Mouse (Mus musculus) v-Abl transformed pro-B cells (cell line): ENCODE measurements around the gene Fli1.

Experiments
- in situ Hi-C, 2 experiments: fragments of 400-800 bp; cut with MboI; formaldehyde crosslinking; loops; one replicate each; pipeline ENCODE4 v1.15.1; 2025; ENCODE audit not compliant: unreplicated experiment in 2 of 2

The Fli1 gene

DNA sequence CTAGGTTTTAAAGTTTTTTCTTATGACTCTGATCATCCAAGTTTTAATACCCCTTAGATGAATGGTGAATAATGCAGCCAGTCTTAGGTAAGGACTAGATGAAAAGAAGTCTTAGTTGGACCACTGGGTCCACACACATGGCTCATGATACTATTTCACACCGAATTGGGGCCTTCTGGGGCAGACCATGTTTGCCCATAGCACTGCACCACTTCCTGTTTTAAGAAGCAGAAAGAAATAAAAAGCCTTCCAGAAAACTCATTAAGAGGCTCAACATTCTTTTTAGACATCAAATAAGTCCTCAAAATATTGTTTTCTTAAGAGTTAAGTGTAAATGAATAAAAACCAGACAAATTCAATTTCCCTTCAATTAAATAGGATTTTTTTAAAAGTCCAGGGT, 11.7 kb downstream of the Fli1 start:
- in situ Hi-C loops = loop anchor here in 1 of 2 experiments (25.0 kb wide), 1 partner anchor 1244 kb away; the partner anchor contains the start of gene Prdm10

DNA sequence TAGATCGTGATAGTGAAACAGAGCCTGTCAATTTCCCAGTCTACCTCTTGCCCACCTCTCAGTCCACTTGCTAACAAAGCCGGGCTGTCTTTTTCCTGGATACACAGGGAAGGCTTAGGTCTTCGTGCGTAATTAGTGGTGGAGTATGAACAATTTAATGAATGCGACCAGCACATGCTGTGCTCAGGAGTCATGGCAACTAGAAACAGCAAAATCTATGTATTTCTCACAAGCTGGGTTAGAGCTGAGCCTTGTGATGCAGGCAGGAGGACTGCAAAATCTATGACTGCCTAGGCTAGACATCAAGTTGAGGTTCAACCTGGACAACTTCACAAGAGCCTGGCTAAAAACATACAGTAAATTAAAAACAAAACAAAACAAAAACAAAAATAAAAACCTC, 12.5 kb downstream of the Fli1 start:
- in situ Hi-C loops = loop anchor here in 1 of 2 experiments (25.0 kb wide), 1 partner anchor 1243 kb away; the partner anchor contains the start of gene Prdm10

DNA sequence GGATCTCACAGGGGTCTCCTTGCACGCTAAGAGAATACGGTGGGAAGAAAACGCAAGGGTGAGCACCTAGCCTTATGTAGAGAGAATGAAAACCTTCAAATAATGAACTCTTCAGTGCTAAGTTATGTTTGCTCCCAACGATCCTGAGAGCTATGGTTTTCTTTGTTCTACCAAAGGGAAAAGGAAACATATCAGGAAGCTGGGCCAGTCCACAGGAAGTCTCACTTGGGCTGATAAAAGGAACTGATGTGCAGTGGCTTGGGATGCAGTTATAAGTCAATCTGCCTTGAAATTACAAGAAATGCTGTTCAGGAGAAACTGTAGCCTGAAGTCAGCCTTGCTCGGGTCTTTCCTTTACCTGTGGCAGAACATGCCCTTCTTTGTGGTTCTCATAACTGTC, 13.1 kb downstream of the Fli1 start:
- in situ Hi-C loops = loop anchor here in 1 of 2 experiments (25.0 kb wide), 1 partner anchor 1242 kb away; the partner anchor contains the start of gene Prdm10

DNA sequence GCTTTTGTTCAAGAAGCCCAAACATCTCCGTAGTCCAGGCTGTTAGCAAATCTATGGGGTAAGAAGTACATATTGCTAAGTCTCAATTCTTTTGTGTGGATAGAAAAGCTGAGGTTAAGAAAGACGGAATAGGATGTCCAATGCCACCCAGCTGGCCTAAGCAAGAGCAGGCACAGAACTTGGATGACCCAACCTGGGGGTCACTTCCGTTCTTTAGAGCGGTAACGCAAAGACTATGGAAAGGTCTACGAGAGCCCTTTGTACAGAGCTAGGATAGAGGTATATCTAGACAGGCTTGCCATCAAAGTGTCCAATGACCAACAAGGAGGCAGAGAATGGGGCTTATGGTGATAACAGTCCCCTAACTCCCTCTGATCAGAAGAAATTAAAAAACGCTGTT, 15.3 kb downstream of the Fli1 start:
- in situ Hi-C loops = loop anchor here in 1 of 2 experiments (25.0 kb wide), 1 partner anchor 1240 kb away; the partner anchor contains the start of gene Prdm10

DNA sequence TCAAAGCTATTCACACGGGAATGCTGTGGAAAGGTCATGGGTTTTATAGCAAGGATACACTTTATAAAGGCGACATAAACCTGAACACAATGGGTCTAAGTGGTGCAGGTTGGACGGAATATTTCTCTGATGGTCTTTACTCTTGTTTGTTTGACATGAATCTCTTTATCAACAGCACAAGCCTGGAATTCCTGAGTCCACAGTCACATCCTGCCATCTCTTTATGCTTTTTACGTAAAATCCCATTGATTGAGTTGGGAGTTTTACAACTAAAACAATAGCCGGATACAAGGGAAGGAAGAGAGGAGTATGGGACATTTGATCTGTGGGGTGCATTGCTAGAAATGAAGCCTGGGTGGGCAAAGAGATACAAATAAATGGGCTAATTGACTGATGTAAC, 16.9 kb downstream of the Fli1 start:
- in situ Hi-C loops = loop anchor here in 1 of 2 experiments (25.0 kb wide), 1 partner anchor 1238 kb away; the partner anchor contains the start of gene Prdm10

DNA sequence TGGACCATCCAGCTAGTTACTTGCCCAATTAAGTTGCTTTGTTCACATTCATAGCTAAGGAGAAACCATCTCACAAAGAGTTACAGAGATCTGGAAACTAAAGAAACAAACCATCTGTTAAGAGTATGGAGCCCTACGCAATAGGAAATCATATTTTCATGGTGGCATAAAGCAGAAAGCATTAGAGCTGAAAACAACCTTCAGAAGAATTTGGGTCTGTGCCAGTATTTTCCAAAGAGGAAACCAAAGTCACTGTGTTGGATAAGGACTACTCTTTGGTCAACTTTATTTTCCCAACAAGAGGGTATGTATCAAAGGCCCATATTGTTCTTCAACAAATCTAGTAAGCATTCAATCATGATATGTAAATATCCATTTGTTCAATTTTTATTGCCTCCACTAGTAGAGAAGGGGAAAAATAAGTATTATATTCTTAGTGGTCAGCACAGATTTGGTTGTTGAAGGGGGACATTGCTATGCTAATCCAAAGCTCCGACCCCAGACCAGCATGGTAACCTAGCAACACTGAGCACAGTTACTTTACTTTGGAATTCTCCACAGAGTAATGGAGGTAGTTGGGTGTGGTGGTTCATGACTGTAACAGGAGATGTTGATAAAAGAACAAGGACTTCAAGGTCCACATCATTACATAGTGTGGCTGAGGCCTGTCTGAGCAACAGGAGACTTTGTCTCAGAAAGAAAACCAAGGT, 20.0 kb downstream of the Fli1 start:
- in situ Hi-C loops = no loop called here

DNA sequence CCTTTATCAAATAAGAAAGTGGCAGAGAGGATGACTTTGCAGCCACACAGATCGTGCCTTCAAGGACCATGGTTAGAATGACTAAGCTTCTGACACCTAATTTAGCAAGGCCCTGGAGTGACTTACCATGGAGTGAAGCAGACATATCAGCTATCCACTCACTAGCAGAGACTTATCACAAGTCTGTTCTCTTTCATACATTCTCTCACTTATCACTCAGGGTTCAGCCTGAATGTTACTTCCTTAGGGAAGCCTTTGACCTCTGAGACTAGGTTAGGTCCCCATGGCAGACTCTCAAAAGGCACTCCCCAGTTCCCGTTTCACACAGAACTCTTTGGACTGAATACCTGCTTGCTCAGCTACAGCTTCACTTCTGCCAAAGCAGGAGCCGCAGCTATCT, 21.3 kb downstream of the Fli1 start:
- in situ Hi-C loops = no loop called here

DNA sequence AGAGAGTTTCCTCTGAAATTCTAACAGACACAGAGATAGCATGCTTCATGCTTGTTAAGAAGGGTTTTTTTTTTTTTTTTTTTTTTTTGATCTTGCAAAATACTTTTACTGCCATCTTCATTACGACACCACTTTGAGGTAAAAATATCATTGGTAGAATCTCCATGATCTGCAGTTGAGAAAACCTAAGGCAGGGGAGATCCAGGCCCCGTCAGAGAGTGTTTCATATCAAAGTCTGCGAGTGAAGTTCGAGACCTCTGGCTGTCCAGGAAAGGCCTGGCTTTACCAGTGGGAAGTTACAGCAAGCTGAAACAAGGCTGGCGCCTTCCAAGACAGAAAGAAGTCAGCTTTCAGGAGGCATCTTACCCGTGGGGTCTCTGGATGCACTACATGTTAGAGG, 21.8 kb downstream of the Fli1 start:
- in situ Hi-C loops = no loop called here

DNA sequence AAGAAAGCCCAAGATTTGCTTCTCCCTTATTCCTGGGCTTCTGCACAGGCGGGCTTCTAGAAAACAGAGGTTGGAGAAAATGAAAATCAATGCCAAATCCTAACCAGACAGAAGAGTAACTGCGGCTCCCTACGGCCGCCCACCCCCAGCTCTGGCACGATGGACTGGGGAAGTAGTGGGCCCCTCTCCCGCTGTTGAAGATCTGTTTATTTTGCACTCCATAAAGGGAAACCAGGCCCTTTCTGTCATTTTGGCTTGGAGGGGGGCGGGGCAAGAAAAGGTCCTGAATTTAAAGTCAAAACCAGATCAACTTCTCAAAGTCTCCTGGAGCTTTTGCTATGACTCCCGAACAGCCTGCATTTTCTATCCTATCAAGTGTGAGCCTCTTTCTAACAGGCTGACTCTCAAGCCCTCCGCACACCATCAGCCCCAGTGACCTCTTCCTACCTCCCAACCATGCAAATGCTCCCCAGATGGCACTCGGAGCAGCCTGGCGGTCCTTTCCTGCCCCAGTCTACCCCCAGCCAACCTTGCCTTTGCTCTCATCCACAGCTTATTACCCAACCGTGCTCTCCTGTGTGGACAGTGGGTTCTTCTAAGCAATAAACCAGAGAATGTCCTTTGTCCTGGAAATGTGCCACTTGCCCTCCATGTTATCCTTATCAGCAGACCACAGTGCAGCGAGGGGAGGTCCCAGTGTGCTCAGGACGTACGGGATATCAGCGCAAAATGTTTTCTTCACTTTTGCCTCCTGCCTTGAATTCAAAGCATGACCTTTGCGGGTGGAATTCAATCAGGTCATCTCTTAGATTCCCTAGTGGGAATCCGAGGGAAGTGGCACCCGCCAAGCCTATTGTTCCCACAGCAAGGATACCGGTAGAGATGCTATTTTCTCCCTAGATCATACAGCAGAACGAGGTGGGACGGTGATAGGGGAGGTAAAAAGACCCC, 23.3 kb downstream of the Fli1 start:
- in situ Hi-C loops = loop anchor here in 1 of 2 experiments (10.0 kb wide), 1 partner anchor 175 kb away; no protein-coding TSS in a partner anchor

DNA sequence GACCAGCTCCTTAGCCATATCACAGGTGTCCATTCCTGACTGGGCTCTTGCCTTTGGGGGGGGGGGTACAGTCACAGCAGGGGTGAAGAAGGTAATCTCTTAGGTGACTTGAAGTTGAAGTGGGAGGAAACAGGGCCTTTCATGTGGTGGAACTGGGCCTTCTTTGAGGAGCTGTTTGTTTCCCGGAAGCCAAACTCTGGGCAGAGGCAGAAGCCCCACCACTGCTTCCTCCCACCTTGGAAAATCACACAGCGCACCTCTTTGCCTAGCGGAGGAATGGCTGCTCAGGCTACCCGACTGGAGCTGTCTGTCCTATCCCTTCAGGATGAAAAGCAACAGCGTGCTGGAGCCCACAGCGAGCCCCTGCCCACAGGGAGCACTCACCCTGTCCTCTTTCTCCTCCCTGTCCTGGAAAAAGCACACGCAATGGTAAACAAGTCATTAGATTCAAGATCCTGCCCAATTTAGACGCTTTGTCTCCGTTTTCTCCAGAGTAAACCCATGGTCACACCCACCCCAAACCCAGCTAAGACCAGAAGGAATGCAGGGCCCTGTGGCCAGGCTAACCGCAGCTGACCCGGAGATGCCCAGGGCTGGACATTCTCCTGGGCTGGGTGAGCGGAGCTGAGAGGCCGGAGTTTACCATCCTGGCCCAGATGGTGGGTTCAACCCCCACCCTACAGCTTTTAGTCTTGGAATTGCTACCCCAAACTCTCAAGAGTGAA, 24.1 kb downstream of the Fli1 start:
- in situ Hi-C loops = loop anchor here in 1 of 2 experiments (10.0 kb wide), 1 partner anchor 176 kb away; no protein-coding TSS in a partner anchor

DNA sequence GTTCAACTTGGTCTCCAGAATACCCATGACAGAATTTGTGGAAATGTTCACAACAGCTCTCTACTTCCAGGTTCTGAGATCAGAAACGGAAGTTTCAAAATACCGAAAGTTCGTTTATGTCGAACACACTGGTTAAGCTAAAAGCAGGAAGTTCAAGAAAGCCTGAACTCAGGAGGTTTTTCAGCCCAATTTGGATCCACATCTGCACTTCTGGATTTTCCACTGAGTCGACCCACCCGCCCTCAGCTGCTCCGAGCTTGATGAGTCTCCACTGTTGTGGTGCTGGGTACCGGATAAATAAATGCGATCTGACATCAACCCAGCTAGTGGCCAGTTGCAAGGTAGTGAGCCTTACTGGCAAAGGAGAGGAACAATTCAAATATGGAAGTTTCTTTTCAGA, 26.0 kb downstream of the Fli1 start:
- in situ Hi-C loops = loop anchor here in 1 of 2 experiments (10.0 kb wide), 1 partner anchor 178 kb away; no protein-coding TSS in a partner anchor

DNA sequence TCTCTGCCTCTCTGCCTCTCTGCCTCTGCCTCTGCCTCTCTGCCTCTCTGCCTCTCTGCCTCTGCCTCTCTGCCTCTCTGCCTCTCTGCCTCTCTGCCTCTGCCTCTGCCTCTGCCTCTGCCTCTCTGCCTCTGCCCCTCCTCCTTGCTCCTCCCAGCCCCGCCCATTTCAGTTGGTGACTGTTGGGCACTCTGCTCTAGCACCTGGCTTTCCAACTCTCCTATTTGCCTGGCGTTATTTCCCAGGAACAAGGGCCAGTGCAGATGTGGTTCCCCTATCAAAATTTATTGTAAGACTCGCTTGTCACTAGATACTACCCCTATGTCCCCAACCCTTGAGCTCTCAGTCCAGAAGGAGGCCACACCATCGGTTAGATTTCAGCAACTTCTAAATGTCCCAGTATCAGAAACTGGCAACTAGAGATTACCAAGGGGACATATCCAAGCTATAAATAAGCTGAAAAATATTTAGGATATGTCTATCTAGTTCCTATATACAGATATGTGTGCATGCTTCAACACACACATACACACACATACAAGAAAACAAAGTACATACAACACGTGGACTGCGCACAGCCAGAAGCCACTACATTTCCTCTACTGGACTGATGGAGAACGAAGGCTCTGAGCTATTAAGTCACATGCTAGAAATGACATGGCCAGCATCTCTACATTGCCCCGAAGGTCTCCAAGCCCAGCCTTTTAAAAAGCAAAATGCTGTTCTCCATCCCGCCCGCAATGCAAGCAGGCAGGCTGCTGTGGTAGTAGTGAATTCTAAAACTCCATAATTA, 26.6 kb downstream of the Fli1 start:
- in situ Hi-C loops = loop anchor here in 1 of 2 experiments (10.0 kb wide), 1 partner anchor 179 kb away; no protein-coding TSS in a partner anchor

DNA sequence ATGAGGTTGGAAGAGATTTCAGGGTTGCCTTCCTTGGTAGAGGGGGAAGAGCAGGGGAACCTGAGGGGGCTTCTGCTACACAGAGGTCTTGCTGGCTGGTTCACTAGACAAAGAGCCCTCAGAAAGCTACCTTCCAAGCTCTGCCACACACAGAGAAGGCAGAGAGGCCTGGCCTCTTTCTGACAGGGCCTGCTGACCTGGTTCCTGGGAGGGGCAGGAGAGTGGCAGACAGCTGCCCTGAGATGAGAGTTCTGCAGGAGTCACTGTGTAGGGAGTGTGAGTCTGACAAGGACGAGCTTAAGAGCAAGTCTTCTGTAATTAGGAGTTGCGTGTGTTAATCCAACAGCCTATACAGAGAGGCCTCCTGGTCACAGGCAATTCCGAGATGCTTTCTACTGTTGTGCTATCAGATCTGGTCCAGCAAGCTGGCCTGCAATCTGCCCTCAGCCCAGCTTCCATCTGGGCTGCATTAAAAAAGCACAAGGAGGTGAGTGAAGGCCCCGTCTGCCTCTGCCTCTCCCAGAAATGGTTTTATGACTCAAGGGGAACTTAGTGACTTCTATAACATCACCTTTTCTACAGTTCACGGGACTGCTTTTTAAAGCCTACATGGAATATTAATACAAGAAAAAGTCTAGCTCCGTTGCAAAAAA, 28.1 kb downstream of the Fli1 start:
- in situ Hi-C loops = loop anchor here in 1 of 2 experiments (10.0 kb wide), 1 partner anchor 180 kb away; no protein-coding TSS in a partner anchor

DNA sequence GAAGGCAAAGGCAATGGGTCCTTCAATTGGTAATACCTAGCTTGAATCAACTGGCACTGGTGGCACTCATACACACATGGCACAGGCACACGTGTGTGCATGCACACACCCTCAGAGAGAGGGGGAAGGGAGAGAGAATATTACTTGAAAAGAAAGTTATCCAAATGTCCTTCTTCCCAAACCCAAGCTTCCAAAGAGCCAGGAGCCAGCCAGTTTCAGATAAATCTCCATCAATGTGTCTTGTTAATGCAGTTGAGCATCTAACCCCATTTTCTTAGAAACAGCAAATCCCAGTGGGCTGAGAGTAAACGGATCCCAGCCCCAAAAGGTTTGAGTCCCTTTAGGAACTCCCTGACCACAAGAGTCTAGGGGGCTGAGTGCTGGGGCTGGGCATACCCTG, 29.2 kb downstream of the Fli1 start:
- in situ Hi-C loops = loop anchor here in 1 of 2 experiments (10.0 kb wide), 1 partner anchor 181 kb away; no protein-coding TSS in a partner anchor

DNA sequence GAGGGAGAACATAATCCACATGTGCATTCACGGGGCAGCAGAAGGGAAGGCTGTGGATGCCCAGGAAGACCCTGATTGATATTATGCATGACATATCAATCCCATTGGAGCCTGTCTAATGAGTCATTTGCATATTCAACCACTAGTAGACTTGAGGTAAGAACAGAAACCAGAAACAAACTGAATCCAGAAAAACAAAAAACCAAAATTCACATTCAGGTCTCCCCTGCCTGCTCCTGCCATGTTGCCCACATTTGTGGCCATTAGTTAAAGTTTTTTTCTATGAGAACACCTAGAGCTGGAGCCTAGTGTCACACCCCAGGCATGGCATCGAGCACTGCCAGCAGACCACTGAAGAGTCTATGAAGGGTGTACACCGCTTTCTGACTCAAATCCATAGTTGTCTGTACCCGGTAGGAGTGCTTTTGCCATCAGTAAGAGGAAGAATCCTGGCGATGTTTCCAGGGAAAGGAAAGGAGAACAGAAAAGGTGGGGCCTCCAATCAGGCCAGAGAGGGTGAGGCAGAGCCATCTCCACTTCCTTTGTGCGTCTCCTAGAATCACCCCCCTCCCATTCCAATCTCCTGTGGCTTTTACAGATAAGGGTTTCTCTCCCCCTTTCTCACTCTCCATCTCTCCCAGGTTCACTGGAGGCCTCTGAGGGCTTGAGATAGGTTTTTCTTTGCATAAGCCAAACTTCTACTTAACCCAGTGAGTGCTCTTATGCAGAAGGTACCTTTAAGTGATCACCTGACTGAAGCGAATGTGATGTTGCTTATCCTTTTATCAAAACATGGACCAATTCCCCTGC, 32.0 kb downstream of the Fli1 start:
- in situ Hi-C loops = loop anchor here in 1 of 2 experiments (10.0 kb wide), 1 partner anchor 184 kb away; no protein-coding TSS in a partner anchor

DNA sequence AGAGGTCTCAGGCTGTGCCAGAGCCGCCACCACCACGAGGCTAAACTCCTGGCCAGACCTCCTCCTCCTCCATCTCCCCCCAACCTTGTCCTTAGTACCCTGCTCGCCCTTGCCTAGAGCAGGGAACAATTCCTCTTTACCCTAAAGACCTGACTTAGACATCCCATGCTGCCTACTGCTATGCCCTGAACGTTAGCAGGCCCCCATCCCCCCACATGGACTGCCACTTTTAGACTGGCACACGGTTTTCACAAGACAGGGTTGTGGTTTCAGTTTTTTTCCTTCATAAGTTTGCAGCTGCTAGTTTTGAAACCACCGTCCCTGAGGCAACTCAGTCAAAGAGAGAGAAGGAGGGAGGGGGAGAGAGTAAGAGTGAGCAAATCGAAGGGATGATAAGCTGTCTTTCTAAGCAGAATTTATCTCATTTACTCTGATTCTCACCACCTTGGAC, 32.9 kb downstream of the Fli1 start:
- in situ Hi-C loops = loop anchor here (10.0 kb wide), 2 partner anchors 185 to 205 kb away; no protein-coding TSS in a partner anchor

DNA sequence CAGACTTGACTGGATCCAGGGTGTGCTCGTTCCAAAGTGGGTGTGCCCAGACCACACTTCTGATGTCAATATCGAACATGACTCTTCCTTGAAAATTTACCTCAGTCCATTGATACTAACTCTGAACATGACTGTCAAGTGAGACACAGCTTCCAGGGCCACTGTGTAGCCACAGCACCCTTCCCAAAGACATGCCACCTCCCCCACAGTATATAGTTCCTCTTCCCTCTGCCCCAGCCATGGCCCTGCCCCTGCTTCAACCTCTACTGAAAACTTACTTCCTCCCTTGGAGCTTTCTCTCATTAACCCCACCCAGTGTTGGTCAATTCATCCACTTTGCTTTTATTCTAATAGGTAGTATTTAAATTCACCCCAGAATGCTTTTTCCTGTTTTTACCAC, 34.0 kb downstream of the Fli1 start:
- in situ Hi-C loops = loop anchor here in 1 of 2 experiments (10.0 kb wide), 1 partner anchor 206 kb away; no protein-coding TSS in a partner anchor
